Mouse (Mus musculus) lung, adult 10 weeks (tissue): ENCODE results near the gene Vmn1r226. TPM values are rescaled to one million over a fixed set of nuclear protein-coding genes. Genes with fewer than 3 reads are reported as not detected.

Experiments
- polyA plus RNA-seq: library from polyadenylated mRNA; stranded (reverse); fragments of 350-450 nt; fragmentation: Illumina TruSeq; extraction: RNeasy Lipid Tissue Mini Kit (QIAGEN cat#74804); gene quantifications from one replicate; pipeline ENCODE4 v1.2.3, GENCODE M21; 2014; ENCODE audit warnings: low read depth, low replicate concordance; ENCODE audit not compliant: insufficient read depth

Vmn1r226 gene
- polyA plus RNA-seq: not detected

GRCm38 (mm10) chr17:20682543-20682942, at the start of gene Vmn1r226:
Gene Vmn1r226, plus strand, starts transcription at chr17:20682843.

GRCm38 (mm10) chr17:20729543-20729942, 46.9 kb downstream of the Vmn1r226 start, which contains the start of gene Vmn1r227:
Gene Vmn1r227, plus strand, starts transcription at chr17:20729843.

Other genes starting within 250 kb of the Vmn1r226 start
- gene Vmn2r108, start 201.5 kb upstream of the Vmn1r226 start, polyA plus RNA-seq: not detected
- gene Vmn1r225, start 184.7 kb upstream of the Vmn1r226 start, polyA plus RNA-seq: not detected
- gene Vmn2r109, start 118.1 kb upstream of the Vmn1r226 start, polyA plus RNA-seq: not detected
- not detected for gene Vmn2r110, start 86.4 kb upstream of the Vmn1r226 start, polyA plus RNA-seq
- not detected for gene Fpr-rs3, start 58.0 kb upstream of the Vmn1r226 start, polyA plus RNA-seq
- gene Vmn1r227, start 47.0 kb downstream of the Vmn1r226 start, polyA plus RNA-seq: not detected
- gene Vmn1r228, start 103.3 kb downstream of the Vmn1r226 start, polyA plus RNA-seq: not detected
- not detected for gene Vmn1r229, start 128.7 kb downstream of the Vmn1r226 start, polyA plus RNA-seq
- not detected for gene Vmn1r230, start 157.6 kb downstream of the Vmn1r226 start, polyA plus RNA-seq
- not detected for gene Vmn1r231, start 222.2 kb downstream of the Vmn1r226 start, polyA plus RNA-seq
- gene Vmn1r232, start 236.9 kb downstream of the Vmn1r226 start, polyA plus RNA-seq: not detected